Mouse (Mus musculus): ENCODE measurements around the gene Spns3.

The Spns3 gene

GRCm38 (mm10) chr11:72484549-72484948, 65.8 kb downstream of the Spns3 start:
- no peak for DNase-seq (ENCODE audit: low spot score in 2 of 2)

- DNase-seq (ENCODE audit: low spot score in 2 of 2), result no peak
Observed at GRCm38 (mm10) chr11:72481952-72482351, 68.4 kb downstream of the Spns3 start.

- no peak for DNase-seq (ENCODE audit: low spot score in 2 of 2)
Observed at GRCm38 (mm10) chr11:72481313-72481712, 69.0 kb downstream of the Spns3 start.

GRCm38 (mm10) chr11:72479499-72479898, 70.8 kb downstream of the Spns3 start:
- no peak for DNase-seq (ENCODE audit: low spot score in 2 of 2)

GRCm38 (mm10) chr11:72478228-72478627, 72.1 kb downstream of the Spns3 start:
- no peak for DNase-seq (ENCODE audit: low spot score in 2 of 2)

- no peak for DNase-seq (ENCODE audit: low spot score in 2 of 2)
Observed at GRCm38 (mm10) chr11:72477653-72478052, 72.7 kb downstream of the Spns3 start.

- DNase-seq (ENCODE audit: low spot score in 2 of 2), result no peak
Observed at GRCm38 (mm10) chr11:72477182-72477581, 73.1 kb downstream of the Spns3 start.

GRCm38 (mm10) chr11:72476074-72476625, 74.2 kb downstream of the Spns3 start:
- DNase-seq (ENCODE audit: low spot score in 2 of 2), result no peak

GRCm38 (mm10) chr11:72475408-72475807, 74.9 kb downstream of the Spns3 start:
- peak; percentile 40 to 44 for DNase-seq (ENCODE audit: low spot score in 2 of 2)

- DNase-seq (ENCODE audit: low spot score in 2 of 2), result no peak
Observed at GRCm38 (mm10) chr11:72474926-72475325, 75.4 kb downstream of the Spns3 start.

GRCm38 (mm10) chr11:72473540-72473939, 76.8 kb downstream of the Spns3 start:
- DNase-seq (ENCODE audit: low spot score in 2 of 2), result no peak

GRCm38 (mm10) chr11:72471381-72471780, 78.9 kb downstream of the Spns3 start:
- DNase-seq (ENCODE audit: low spot score in 2 of 2), result no peak

GRCm38 (mm10) chr11:72470004-72470403, 80.3 kb downstream of the Spns3 start:
- DNase-seq (ENCODE audit: low spot score in 2 of 2), result no peak

GRCm38 (mm10) chr11:72469217-72469616, 81.1 kb downstream of the Spns3 start:
- DNase-seq (ENCODE audit: low spot score in 2 of 2), result peak; percentile 41 to 42

GRCm38 (mm10) chr11:72468525-72468924, 81.8 kb downstream of the Spns3 start:
- DNase-seq (ENCODE audit: low spot score in 2 of 2), result no peak

- DNase-seq (ENCODE audit: low spot score in 2 of 2), result peak; percentile 64 to 66
Observed at GRCm38 (mm10) chr11:72466694-72467507, 83.4 kb downstream of the Spns3 start.

GRCm38 (mm10) chr11:72465978-72466693, 84.2 kb downstream of the Spns3 start:
- peak; percentile 87 to 89 for DNase-seq (ENCODE audit: low spot score in 2 of 2)

GRCm38 (mm10) chr11:72464821-72465220, 85.5 kb downstream of the Spns3 start:
- no peak for DNase-seq (ENCODE audit: low spot score in 2 of 2)

GRCm38 (mm10) chr11:72461500-72461981, 88.8 kb downstream of the Spns3 start:
- peak; percentile 32 to 47 for DNase-seq (ENCODE audit: low spot score in 2 of 2)

- DNase-seq (ENCODE audit: low spot score in 2 of 2), result no peak
Observed at GRCm38 (mm10) chr11:72458502-72458901, 91.8 kb downstream of the Spns3 start.

- no peak for DNase-seq (ENCODE audit: low spot score in 2 of 2)
Observed at GRCm38 (mm10) chr11:72457995-72458496, 92.3 kb downstream of the Spns3 start.

GRCm38 (mm10) chr11:72455694-72456093, 94.6 kb downstream of the Spns3 start:
- DNase-seq (ENCODE audit: low spot score in 2 of 2), result no peak

Data from spleen, postnatal 36 days (tissue).